Comparison of ENCODE assay signal across 8 mouse cellular contexts in the genomic region with DNA sequence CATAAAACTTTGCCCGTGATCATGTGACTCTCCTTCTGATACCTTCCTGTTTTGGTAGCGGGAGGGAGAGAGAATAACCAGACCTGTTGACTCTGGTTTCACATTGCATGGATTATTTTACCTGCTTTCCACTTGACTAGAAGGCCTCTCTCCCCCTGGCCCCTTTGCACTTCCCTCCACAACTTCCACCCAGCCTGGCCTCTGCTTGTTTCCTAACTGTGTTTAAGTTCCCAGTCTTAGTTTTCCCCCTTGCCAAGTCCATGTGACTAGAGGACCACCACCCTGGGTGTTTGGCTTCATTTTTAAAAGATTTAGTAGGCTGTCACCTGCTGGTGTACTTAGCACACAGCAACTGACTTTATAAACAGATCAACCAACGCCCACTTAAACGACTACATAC. TPM values are rescaled to one million over a fixed set of nuclear protein-coding genes. Genes with fewer than 3 reads are reported as not detected.
DNase-seq lines count a peak whose midpoint lies in the region; ATAC-seq lines count a peak whose summit lies in the region.

No protein-coding gene starts in this region.

- peak; percentile 54 for ATAC-seq in hindbrain, embryonic 15.5 days (ENCODE audit: low FRiP score, low read depth)
- ATAC-seq in midbrain, embryonic 16.5 days = no peak

- peaks cover 13% of the 10 kb centered on the region for H3K9me3 ChIP-seq in forebrain, embryonic 10.5 days
- H3K9me3 ChIP-seq in hindbrain, embryonic 15.5 days = peaks cover 6% of the 10 kb centered on the region; the same call in 1 of the 2 replicates
- no peaks in the 10 kb centered on the region for H3K9me3 ChIP-seq in midbrain, embryonic 16.5 days (replicated peaks; ENCODE audit: control insufficient read depth, low read length, poor library complexity, severe bottlenecking)

- peaks cover 20% of the 10 kb centered on the region for H3K36me3 ChIP-seq in forebrain, embryonic 10.5 days (replicated peaks)
- no peaks in the 10 kb centered on the region for H3K36me3 ChIP-seq in hindbrain, embryonic 15.5 days
- H3K36me3 ChIP-seq in midbrain, embryonic 16.5 days (ENCODE audit: control insufficient read depth, insufficient read depth, low read length) = no peaks in the 10 kb centered on the region

- H3K4me1 ChIP-seq in forebrain, embryonic 10.5 days = peaks cover 21% of the 10 kb centered on the region
- peaks cover 17% of the 10 kb centered on the region for H3K4me1 ChIP-seq in hindbrain, embryonic 15.5 days (replicated peaks)
- peaks cover 7% of the 10 kb centered on the region for H3K4me1 ChIP-seq in midbrain, embryonic 16.5 days (ENCODE audit: control insufficient read depth, insufficient read depth, low read length)

- no peak overlapping the region for H3K4me3 ChIP-seq in forebrain, embryonic 10.5 days
- H3K4me3 ChIP-seq in hindbrain, embryonic 15.5 days = no peak overlapping the region
- H3K4me3 ChIP-seq in midbrain, embryonic 16.5 days (ENCODE audit: low read depth, low read length) = no peak overlapping the region

- no peak overlapping the region for H3K9ac ChIP-seq in hindbrain, embryonic 15.5 days
- H3K9ac ChIP-seq in midbrain, embryonic 16.5 days (ENCODE audit: low read depth, low read length) = no peak overlapping the region

- peak overlapping the region; percentile 95; the same call in 1 of the 2 replicates for H3K4me2 ChIP-seq in hindbrain, embryonic 15.5 days
- H3K4me2 ChIP-seq in midbrain, embryonic 16.5 days (ENCODE audit: low read length) = peak overlapping the region; percentile 96

- no peak overlapping the region for H3K27ac ChIP-seq in forebrain, embryonic 10.5 days
- H3K27ac ChIP-seq in hindbrain, embryonic 15.5 days (replicated peaks) = no peak overlapping the region
- no peak overlapping the region for H3K27ac ChIP-seq in midbrain, embryonic 16.5 days (ENCODE audit: low read length)

- peak; percentile 76 for DNase-seq in CD4-positive, CD25-positive, alpha-beta regulatory T cell, adult 2 months (ENCODE audit: low read depth, low spot score)
- DNase-seq in R1 (ENCODE audit: low read depth, low spot score) (peak; percentile 17), liver (peak; percentile 8)
- peak; percentile 19 for DNase-seq in forebrain, embryonic 10.5 days (ENCODE audit: extremely low spot score, low spot score)
- no peak for DNase-seq in right cerebral cortex, postnatal 25 days
- no peak for DNase-seq in layer of hippocampus, adult 9-10 months (ENCODE audit: low spot score)

- 55% methylated on average over 4 of the region's 4 CpGs for WGBS in forebrain, embryonic 10.5 days
- WGBS in hindbrain, embryonic 15.5 days = 47% methylated on average over 4 of the region's 4 CpGs
- WGBS in midbrain, embryonic 16.5 days = 49% methylated on average over 4 of the region's 4 CpGs

- no peaks in the 10 kb centered on the region for H3K27me3 ChIP-seq in forebrain, embryonic 10.5 days (ENCODE audit: poor library complexity, severe bottlenecking)
- H3K27me3 ChIP-seq in hindbrain, embryonic 15.5 days = no peaks in the 10 kb centered on the region
- H3K27me3 ChIP-seq in midbrain, embryonic 16.5 days (ENCODE audit: control insufficient read depth, insufficient read depth, low read depth, low read length) = no peaks in the 10 kb centered on the region

RNA-seq across cellular contexts. Expression of gene Smpdl3a, which starts 1.9 kb away (rescaled TPM):
- 5.1 and 5.9 TPM in 2 replicates for polyA plus RNA-seq in forebrain, embryonic 10.5 days (2016; fragmentation: Nextera tagmentation; extraction: Ambion mirVana)
- polyA plus RNA-seq in hindbrain, embryonic 15.5 days (2015; fragmentation: Nextera tagmentation; extraction: Ambion mirVana) = 28.5 and 32.1 TPM in 2 replicates
- polyA plus RNA-seq in midbrain, embryonic 16.5 days (2015; fragmentation: Nextera tagmentation; extraction: Ambion mirVana) = 22.6 and 26.2 TPM in 2 replicates

RNA-seq across cellular contexts. Expression of gene Fabp7, which starts 11.4 kb away (rescaled TPM):
- polyA plus RNA-seq in forebrain, embryonic 10.5 days (2016; fragmentation: Nextera tagmentation; extraction: Ambion mirVana) = 140 and 229 TPM in 2 replicates
- 2,182 and 2,246 TPM in 2 replicates for polyA plus RNA-seq in hindbrain, embryonic 15.5 days (2015; fragmentation: Nextera tagmentation; extraction: Ambion mirVana)
- polyA plus RNA-seq in midbrain, embryonic 16.5 days (2015; fragmentation: Nextera tagmentation; extraction: Ambion mirVana) = 1,482 and 1,875 TPM in 2 replicates

Comparison
In these comparisons a context has a peak if more than half of its experiments do, and no peak if none do; other contexts are left out.
1. DNase-seq: peak in CD4-positive, CD25-positive, alpha-beta regulatory T cell, adult 2 months (single experiment), R1 (single experiment), forebrain, embryonic 10.5 days (single experiment) and liver (single experiment); none in right cerebral cortex, postnatal 25 days (single experiment) and layer of hippocampus, adult 9-10 months (single experiment).